Mouse (Mus musculus) CH12.LX (cell line): Measurements from ENCODE around the gene Crocc. TPM values are rescaled to one million over a fixed set of nuclear protein-coding genes. Genes with fewer than 3 reads are reported as not detected.

ENCODE experiments used
- DNase-seq: peaks from one replicate; pipeline ENCODE4 v3.0.0-alpha.2; 2013; ENCODE audit errors: extremely low read depth
- H3K27ac ChIP-seq: 2 replicates; pipeline ENCODE4 v1.5.1; 2012; ENCODE audit warnings: low read depth, mild to moderate bottlenecking, control low read depth, moderate library complexity; ENCODE audit not compliant: insufficient read depth
- H3K27me3 ChIP-seq: replicated peaks from 2 replicates; pipeline ENCODE3; 2012; ENCODE audit warnings: inconsistent platforms
- H3K36me3 ChIP-seq, 2 experiments: replicated peaks in 1 of 2; 2 replicates each; pipeline versions ENCODE3 to v1.6.1; 2012; ENCODE audit warnings: inconsistent platforms in 1 of 2, low read length in 1 of 2, mild to moderate bottlenecking in 1 of 2, mixed read lengths in 1 of 2, moderate library complexity in 1 of 2; ENCODE audit not compliant: control insufficient read depth in 1 of 2, insufficient read depth in 1 of 2
- H3K4me1 ChIP-seq, 2 experiments: 2 replicates each; pipeline ENCODE4 v1.6.1; 2012; ENCODE audit warnings: inconsistent platforms in 1 of 2, moderate library complexity in 1 of 2; ENCODE audit not compliant: insufficient read depth in 2 of 2, control insufficient read depth in 1 of 2
- H3K4me2 ChIP-seq: 2 replicates; pipeline ENCODE4 v1.6.1; 2012; ENCODE audit warnings: low read depth, mild to moderate bottlenecking, control low read depth; ENCODE audit not compliant: poor library complexity, insufficient read depth, severe bottlenecking
- H3K4me3 ChIP-seq, 3 experiments: fragments of 150-350 bp in 1 of 3; sonication (generic) in 1 of 3; replicated peaks in 1 of 3; 2 replicates each; pipeline versions ENCODE3 to v1.5.1; 2011 to 2012; ENCODE audit warnings: low read depth in 2 of 3, low read length in 2 of 3, mild to moderate bottlenecking in 2 of 3, moderate library complexity in 2 of 3, control low read depth in 1 of 3, improper control_type of control experiment in 1 of 3, inconsistent platforms in 1 of 3, mixed read lengths in 1 of 3; ENCODE audit not compliant: poor library complexity in 1 of 3
- H3K79me2 ChIP-seq: replicated peaks from 2 replicates; pipeline ENCODE4 v1.6.1; 2012; ENCODE audit warnings: mild to moderate bottlenecking, moderate library complexity; ENCODE audit not compliant: control insufficient read depth, poor library complexity, insufficient read depth, severe bottlenecking; ENCODE audit errors: extremely low read depth
- H3K9ac ChIP-seq: 2 replicates; pipeline ENCODE4 v1.6.1; 2012; ENCODE audit warnings: low read depth, mild to moderate bottlenecking, control low read depth, moderate library complexity; ENCODE audit not compliant: insufficient read depth
- H3K9me3 ChIP-seq: replicated peaks from 2 replicates; pipeline ENCODE3; 2012; ENCODE audit warnings: low read length, inconsistent platforms, mixed read lengths
- BHLHE40 ChIP-seq: IDR thresholded peaks from 2 replicates; pipeline ENCODE4 v1.6.1; 2011; ENCODE audit warnings: mild to moderate bottlenecking, low read depth, low read length, improper control_type of control experiment
- CHD1 ChIP-seq: IDR thresholded peaks from 2 replicates; pipeline ENCODE4 v1.6.1; 2012; ENCODE audit warnings: low read depth, low read length, improper control_type of control experiment, inconsistent platforms
- CTCF ChIP-seq, 2 experiments: IDR thresholded peaks in 1 of 2; conservative IDR thresholded peaks in 1 of 2; 2 replicates each; pipeline ENCODE4 v1.5.1; 2011 to 2012; ENCODE audit warnings: low read depth in 2 of 2, low read length in 2 of 2, improper control_type of control experiment in 1 of 2, inconsistent platforms in 1 of 2, mild to moderate bottlenecking in 1 of 2, moderate library complexity in 1 of 2
- E2F4 ChIP-seq: IDR thresholded peaks from 2 replicates; pipeline ENCODE4 v1.6.1; 2011; ENCODE audit warnings: low read depth, low read length, improper control_type of control experiment; ENCODE audit not compliant: insufficient replicate concordance
- ELF1 ChIP-seq: IDR thresholded peaks from 2 replicates; pipeline ENCODE4 v1.6.1; 2014; ENCODE audit warnings: low read depth, mild to moderate bottlenecking, inconsistent platforms, low read length, improper control_type of control experiment
- EP300 ChIP-seq: IDR thresholded peaks from 2 replicates; pipeline ENCODE4 v1.6.1; 2011; ENCODE audit warnings: low read length, improper control_type of control experiment
- GABPA ChIP-seq: IDR thresholded peaks from 2 replicates; pipeline ENCODE4 v1.6.1; 2012; ENCODE audit warnings: low read depth, low read length, improper control_type of control experiment, inconsistent platforms; ENCODE audit not compliant: insufficient replicate concordance
- HCFC1 ChIP-seq: IDR thresholded peaks from 2 replicates; pipeline ENCODE4 v1.6.1; 2012; ENCODE audit warnings: low read depth, mild to moderate bottlenecking, inconsistent platforms, low read length, improper control_type of control experiment
- MAX ChIP-seq: IDR thresholded peaks from 2 replicates; pipeline ENCODE4 v1.6.1; 2011; ENCODE audit warnings: low read length, improper control_type of control experiment
- MXI1 ChIP-seq: IDR thresholded peaks from 2 replicates; pipeline ENCODE4 v1.6.1; 2011; ENCODE audit warnings: mild to moderate bottlenecking, low read depth, low read length, improper control_type of control experiment
- MYC ChIP-seq: IDR thresholded peaks from 2 replicates; pipeline ENCODE4 v1.6.1; 2011; ENCODE audit warnings: low read depth, mild to moderate bottlenecking, improper control_type of control experiment, low read length
- NRF1 ChIP-seq: IDR thresholded peaks from 2 replicates; pipeline ENCODE4 v1.6.1; 2014; ENCODE audit warnings: low read depth, mild to moderate bottlenecking, inconsistent platforms, low read length, improper control_type of control experiment, moderate library complexity
- SIN3A ChIP-seq: IDR thresholded peaks from 2 replicates; pipeline ENCODE4 v1.6.1; 2012; ENCODE audit warnings: low read length, improper control_type of control experiment, inconsistent platforms
- UBTF ChIP-seq: IDR thresholded peaks from 2 replicates; pipeline ENCODE4 v1.6.1; 2012; ENCODE audit warnings: low read depth, mild to moderate bottlenecking, inconsistent platforms, low read length, improper control_type of control experiment, moderate library complexity
- USF2 ChIP-seq: conservative IDR thresholded peaks from 2 replicates; pipeline ENCODE4 v1.6.1; 2011; ENCODE audit warnings: low read depth, low read length, improper control_type of control experiment
- ZC3H11A ChIP-seq: IDR thresholded peaks from 2 replicates; pipeline ENCODE4 v1.6.1; 2012; ENCODE audit warnings: low read depth, mild to moderate bottlenecking, inconsistent platforms, low read length, improper control_type of control experiment
- ZNF384 ChIP-seq: IDR thresholded peaks from 2 replicates; pipeline ENCODE4 v1.6.1; 2012; ENCODE audit warnings: low read depth, low read length, improper control_type of control experiment, inconsistent platforms
- dilution Hi-C: fragments of 300-500 bp; cut with MboI; formaldehyde crosslinking; loops from 2 replicates; pipeline ENCODE4 v1.14.3; 2020; ENCODE audit warnings: low sequenced_read_pairs; ENCODE audit not compliant: extremely low pct_unique_long_range_greater_than_20kb, extremely low pct_ligation_motif_present
- in situ Hi-C: fragments of 300-500 bp; cut with MboI; formaldehyde crosslinking; loops from 3 replicates; pipeline ENCODE4 v1.14.3; 2019; ENCODE audit warnings: low sequenced_read_pairs, low pct_ligation_motif_present, low pct_unique_long_range_greater_than_20kb, mixed read lengths
- polyA plus RNA-seq: library from polyadenylated mRNA; unstranded; fragments of >175 nt; gene quantifications from 2 replicates; pipeline ENCODE4 v1.2.1, GENCODE M21; 2012; ENCODE audit warnings: low read depth; ENCODE audit not compliant: insufficient read length
- total RNA-seq, 2 experiments: library from RNA; depleted of rRNA; stranded (reverse); fragments of 300-350 nt in 1 of 2; fragments of >200 nt in 1 of 2; gene quantifications; 2 replicates each; pipeline ENCODE4 v1.2.3; 2012 to 2014

The Crocc gene
- total and polyA plus RNA-seq, 3 experiments = 3.5 to 8.3 (median 4.8) TPM

DNA sequence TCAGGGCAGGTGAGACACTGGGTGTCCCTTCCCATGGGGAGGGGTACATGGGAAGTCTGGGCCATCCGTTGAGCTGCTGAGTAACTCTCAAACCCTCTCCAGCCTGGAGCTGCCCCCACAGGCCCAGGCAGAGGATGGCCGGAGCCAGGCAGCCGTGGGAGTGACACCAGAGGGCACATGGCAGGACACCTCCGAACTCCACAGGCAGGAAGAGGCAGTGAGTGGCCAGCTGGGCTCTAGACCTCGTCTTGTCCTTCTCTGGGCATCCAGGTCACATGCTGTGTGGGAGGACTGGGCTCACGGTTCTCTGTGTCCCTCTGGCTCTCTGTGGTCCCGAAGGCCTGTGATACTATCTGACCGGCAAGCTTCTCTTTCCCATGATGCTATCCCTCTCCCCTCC lies 66.5 kb downstream of the Crocc start:
- TF ChIP-seq SIN3A = no peak
- TF ChIP-seq MXI1 = no peak
- TF ChIP-seq ELF1 = no peak
- TF ChIP-seq MAX = no peak
- TF ChIP-seq NRF1 = no peak
- no peak for TF ChIP-seq HCFC1
- no peak for TF ChIP-seq UBTF
- no peak for TF ChIP-seq CTCF (conservative IDR thresholded peaks at IDR 0.05 in 1 of 2, IDR thresholded peaks at IDR 0.05 in 1 of 2; ENCODE audit: low read depth in 2 of 2, low read length in 2 of 2)
- TF ChIP-seq, all 38 proteins: peak for 0
- Histone ChIP-seq H3K9ac (no peak overlapping the region), H3K4me3 (no peak overlapping the region), H3K36me3 (peaks cover 61 to 90% of the 10 kb centered on the region in 2 experiments), H3K4me2 (no peak overlapping the region), H3K9me3 (no peaks in the 10 kb centered on the region), H3K27me3 (no peaks in the 10 kb centered on the region), H3K79me2 (no peaks in the 10 kb centered on the region), H3K27ac (no peak overlapping the region), H3K4me1 (peaks cover 9 to 19% of the 10 kb centered on the region in 2 experiments)
- dilution Hi-C loops = no loop called here
- in situ Hi-C loops = no loop called here
- no peak for DNase-seq

DNA sequence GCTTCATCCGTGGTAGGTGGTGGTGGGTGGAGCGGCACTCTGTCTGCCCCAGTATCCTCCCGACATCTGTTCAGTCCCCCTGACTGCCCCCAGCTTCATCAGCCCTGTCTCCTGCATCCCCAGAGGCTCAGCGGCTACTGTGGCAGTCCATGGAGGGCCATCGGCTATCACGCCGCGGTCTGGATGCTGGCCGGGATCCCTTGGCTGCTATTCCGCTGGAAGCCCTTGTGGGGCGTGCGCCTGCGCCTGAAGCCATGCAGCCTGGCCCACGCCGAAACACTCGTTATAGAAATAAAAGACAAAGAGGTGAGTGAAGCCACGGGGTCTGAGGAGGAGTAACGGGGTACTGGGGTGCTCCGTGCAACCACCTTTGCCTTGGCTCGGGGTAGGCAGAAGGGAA lies 68.1 kb downstream of the Crocc start:
- no peak overlapping the region for H3K4me2 ChIP-seq
- TF ChIP-seq NRF1 (no peak), E2F4 (no peak), MXI1 (no peak), HCFC1 (no peak), MYC (no peak), CHD1 (no peak), UBTF (no peak)
- no peak for DNase-seq
- no peak overlapping the region for H3K9ac ChIP-seq
- no peak overlapping the region for H3K27ac ChIP-seq
- no peak overlapping the region for H3K4me3 ChIP-seq
- H3K36me3 ChIP-seq = peaks cover 49 to 76% of the 10 kb centered on the region in 2 experiments
- H3K9me3 ChIP-seq = no peaks in the 10 kb centered on the region
- dilution Hi-C loops = no loop called here
- no peaks in the 10 kb centered on the region for H3K27me3 ChIP-seq
- peaks cover 4% of the 10 kb centered on the region; the same call in 1 of the 2 replicates for H3K79me2 ChIP-seq
- in situ Hi-C loops = no loop called here
- H3K4me1 ChIP-seq = peaks cover 11 to 27% of the 10 kb centered on the region in 2 experiments

DNA sequence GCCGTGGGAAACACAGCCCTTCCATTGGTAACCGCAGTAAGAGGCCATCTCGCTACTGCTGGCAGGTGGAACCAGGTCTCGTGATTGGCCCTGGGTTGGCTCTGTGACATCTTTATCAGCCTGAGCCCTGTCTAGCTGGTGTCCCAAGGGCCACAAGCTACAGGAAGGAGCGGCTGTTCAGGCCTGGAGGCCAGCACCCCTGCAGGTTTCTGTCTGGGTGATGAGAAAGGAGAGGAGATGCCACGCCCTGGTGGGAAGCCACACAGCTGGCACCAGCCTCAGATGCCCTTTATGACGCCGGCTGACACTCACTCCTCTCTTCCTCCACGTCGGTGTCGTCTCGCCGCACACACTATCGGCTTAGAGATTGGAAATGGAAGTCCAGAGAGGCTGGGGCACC lies 70.9 kb downstream of the Crocc start:
- no peaks in the 10 kb centered on the region for H3K9me3 ChIP-seq
- dilution Hi-C loops (no loop called here), in situ Hi-C loops (no loop called here)
- no peak overlapping the region for H3K9ac ChIP-seq
- TF ChIP-seq ZNF384 (no peak), BHLHE40 (peak; percentile 22; the same call in 1 of the 2 replicates), ZC3H11A (no peak), MAX (no peak), UBTF (no peak), USF2 (no peak), EP300 (no peak), GABPA (no peak), HCFC1 (no peak)
- H3K36me3 ChIP-seq = peaks cover 22 to 49% of the 10 kb centered on the region in 2 experiments
- DNase-seq = peak; percentile 21
- no peak overlapping the region for H3K4me2 ChIP-seq
- H3K27ac ChIP-seq = no peak overlapping the region
- H3K27me3 ChIP-seq = peaks cover 3% of the 10 kb centered on the region
- H3K79me2 ChIP-seq = peaks cover 5% of the 10 kb centered on the region; the same call in 1 of the 2 replicates
- H3K4me1 ChIP-seq = peaks cover 14 to 39% of the 10 kb centered on the region in 2 experiments
- no peak overlapping the region for H3K4me3 ChIP-seq
